Mouse (Mus musculus) bone marrow macrophage, adult 2 months (primary cell): ENCODE results near the gene Igfbp6.

Source experiments
- CTCF ChIP-seq: IDR thresholded peaks from 2 replicates; pipeline ENCODE4 v1.5.1; 2012; ENCODE audit warnings: low read depth, mild to moderate bottlenecking, low read length, moderate library complexity
- POLR2A ChIP-seq: IDR thresholded peaks from 2 replicates; pipeline ENCODE4 v1.6.1; 2012; ENCODE audit warnings: mild to moderate bottlenecking, low read depth, low read length, borderline replicate concordance

- TF ChIP-seq POLR2A: no peak
- TF ChIP-seq CTCF: peak; percentile 96
Observed at GRCm38 (mm10) chr15:102178279-102178678, 34.1 kb downstream of the Igfbp6 start.
